Mouse (Mus musculus): Measurements from ENCODE around the gene Arhgef9. TPM values are rescaled to one million over a fixed set of nuclear protein-coding genes. Genes with fewer than 3 reads are reported as not detected.

The Arhgef9 gene
- polyA plus RNA-seq, 2 experiments = 0.76 to 1.1 TPM

DNA sequence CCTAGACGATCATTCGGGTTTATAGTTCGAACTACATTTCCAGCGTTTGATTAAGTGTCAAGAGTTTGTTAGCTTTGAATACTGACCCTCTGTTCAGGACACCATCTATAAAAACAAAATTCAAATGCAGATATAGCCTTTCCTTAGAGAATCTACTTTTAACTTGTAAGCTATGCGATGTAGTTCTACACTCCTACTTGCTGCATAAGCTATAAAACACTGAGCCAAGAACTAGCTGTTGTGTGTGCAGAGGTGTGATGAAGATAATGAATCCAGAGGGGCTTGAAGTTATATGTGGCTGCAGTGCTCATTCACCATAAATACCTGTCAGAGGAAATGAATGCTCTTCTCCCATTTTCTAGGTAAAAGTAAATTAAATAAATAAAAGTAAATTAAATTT, 63.2 kb downstream of the Arhgef9 start:
- H3K27me3 ChIP-seq (ENCODE audit: control insufficient read depth, insufficient read depth, low read length) = no peaks in the 10 kb centered on the region; the same call in 1 of the 2 replicates
- H3K4me3 ChIP-seq (ENCODE audit: insufficient read depth in 1 of 2, low read depth in 2 of 2, low read length in 2 of 2) = no peak overlapping the region
- no peaks in the 10 kb centered on the region for H3K36me3 ChIP-seq (replicated peaks; ENCODE audit: control insufficient read depth, insufficient read depth, low read depth)
- no peaks in the 10 kb centered on the region for H3K9me3 ChIP-seq (ENCODE audit: control insufficient read depth, low read length)
- TF ChIP-seq EP300 (IDR thresholded peaks at IDR 0.05; ENCODE audit: low read depth) (no peak), CTCF (IDR thresholded peaks at IDR 0.05; ENCODE audit: low read depth) (no peak)
- H3K4me2 ChIP-seq (ENCODE audit: low read depth) = no peak overlapping the region
- no peak overlapping the region for H3K27ac ChIP-seq
- no peaks in the 10 kb centered on the region for H3K4me1 ChIP-seq (replicated peaks; ENCODE audit: control insufficient read depth in 2 of 2, insufficient read depth in 2 of 2, low read length in 1 of 2)
- ATAC-seq (ENCODE audit: insufficient read depth) = no peak
- WGBS (ENCODE audit: insufficient replicate concordance) = 64% methylated on average over 5 of the region's 5 CpGs
- H3K9ac ChIP-seq (replicated peaks) = no peak overlapping the region
- DNase-seq (ENCODE audit: low read depth in 3 of 3, low spot score in 3 of 3) = no peak

DNA sequence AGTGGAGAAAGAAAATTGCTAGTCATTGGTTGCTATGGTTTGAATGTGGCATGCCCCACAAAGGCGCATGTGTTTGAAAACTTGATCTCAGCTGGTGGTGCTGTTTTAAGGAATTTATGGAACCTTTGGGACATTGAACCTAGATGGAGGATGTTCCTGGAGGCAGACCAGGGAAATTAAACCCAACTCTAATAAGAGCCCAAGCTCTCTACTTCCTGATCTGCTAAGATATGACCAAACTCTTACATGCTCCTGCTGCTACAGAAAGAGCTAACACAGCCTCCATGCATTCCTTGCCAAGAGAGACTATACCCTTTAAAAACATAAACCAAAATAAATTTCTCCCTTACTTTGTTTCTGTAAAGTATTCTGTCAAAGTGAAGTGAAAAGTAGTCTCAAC, 63.7 kb downstream of the Arhgef9 start:
- TF ChIP-seq EP300 (IDR thresholded peaks at IDR 0.05; ENCODE audit: low read depth) (no peak), CTCF (IDR thresholded peaks at IDR 0.05; ENCODE audit: low read depth) (no peak)
- H3K9ac ChIP-seq (replicated peaks) = no peak overlapping the region
- DNase-seq (ENCODE audit: low read depth in 3 of 3, low spot score in 3 of 3) = no peak
- H3K36me3 ChIP-seq (replicated peaks; ENCODE audit: control insufficient read depth, insufficient read depth, low read depth) = no peaks in the 10 kb centered on the region
- no peak overlapping the region for H3K4me3 ChIP-seq (ENCODE audit: insufficient read depth in 1 of 2, low read depth in 2 of 2, low read length in 2 of 2)
- H3K27me3 ChIP-seq (ENCODE audit: control insufficient read depth, insufficient read depth, low read length) = no peaks in the 10 kb centered on the region; the same call in 1 of the 2 replicates
- H3K4me2 ChIP-seq (ENCODE audit: low read depth) = no peak overlapping the region
- 72% methylated on average over 1 of the region's 1 CpGs for WGBS (ENCODE audit: insufficient replicate concordance)
- H3K27ac ChIP-seq = no peak overlapping the region
- H3K9me3 ChIP-seq (ENCODE audit: control insufficient read depth, low read length) = no peaks in the 10 kb centered on the region
- no peaks in the 10 kb centered on the region for H3K4me1 ChIP-seq (replicated peaks; ENCODE audit: control insufficient read depth in 2 of 2, insufficient read depth in 2 of 2, low read length in 1 of 2)
- no peak for ATAC-seq (ENCODE audit: insufficient read depth)

DNA sequence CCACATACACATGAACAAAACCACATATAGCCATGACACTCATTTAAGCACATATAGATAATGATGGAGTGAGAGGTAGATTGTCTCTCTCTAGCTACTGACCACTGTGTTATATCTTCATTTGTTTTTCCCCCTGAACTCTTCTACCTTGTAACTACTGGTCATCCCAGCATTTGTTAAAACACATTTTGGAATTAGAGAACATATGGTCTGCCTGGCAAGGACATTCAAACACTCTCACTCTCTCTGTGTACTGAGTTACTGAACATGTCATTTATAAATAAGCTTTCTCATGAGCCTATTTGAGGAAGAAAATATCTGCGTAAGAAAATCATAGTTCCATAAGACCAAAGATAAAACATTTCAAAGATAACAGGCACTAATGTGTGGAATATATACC, 64.9 kb downstream of the Arhgef9 start:
- Histone ChIP-seq H3K9ac (replicated peaks) (no peak overlapping the region), H3K4me2 (ENCODE audit: low read depth) (no peak overlapping the region), H3K27me3 (ENCODE audit: control insufficient read depth, insufficient read depth, low read length) (no peaks in the 10 kb centered on the region), H3K4me3 (ENCODE audit: insufficient read depth in 1 of 2, low read depth in 2 of 2, low read length in 2 of 2) (no peak overlapping the region), H3K9me3 (ENCODE audit: control insufficient read depth, low read length) (no peaks in the 10 kb centered on the region), H3K27ac (no peak overlapping the region), H3K4me1 (replicated peaks; ENCODE audit: control insufficient read depth in 2 of 2, insufficient read depth in 2 of 2, low read length in 1 of 2) (no peaks in the 10 kb centered on the region), H3K36me3 (replicated peaks; ENCODE audit: control insufficient read depth, insufficient read depth, low read depth) (no peaks in the 10 kb centered on the region)
- no peak for ATAC-seq (ENCODE audit: insufficient read depth)
- DNase-seq (ENCODE audit: low read depth in 3 of 3, low spot score in 3 of 3) = no peak
- WGBS (ENCODE audit: insufficient replicate concordance) = 71% methylated on average over 1 of the region's 1 CpGs
- TF ChIP-seq EP300 (IDR thresholded peaks at IDR 0.05; ENCODE audit: low read depth) = no peak
- TF ChIP-seq CTCF (IDR thresholded peaks at IDR 0.05; ENCODE audit: low read depth) = no peak

DNA sequence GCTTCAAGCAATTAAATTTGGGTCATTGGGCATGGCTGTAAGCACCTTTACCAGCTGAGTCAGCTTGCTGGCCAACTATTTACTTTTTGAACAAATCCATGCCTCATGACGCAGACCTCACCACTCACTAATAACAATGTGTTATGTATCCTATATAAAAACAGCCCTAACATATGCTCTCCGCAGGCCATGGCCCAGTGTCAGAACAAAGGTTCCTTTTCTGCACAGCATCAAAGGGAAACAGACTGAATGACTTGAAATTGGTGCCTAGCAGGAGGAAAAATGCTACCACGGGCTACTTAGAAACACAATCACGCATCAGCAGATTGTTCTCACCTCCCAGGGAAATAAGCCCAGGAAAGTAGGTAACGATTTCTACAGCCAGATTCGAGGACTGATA, 73.2 kb downstream of the Arhgef9 start:
- 64% methylated on average over 6 of the region's 6 CpGs for WGBS (ENCODE audit: insufficient replicate concordance)
- H3K9ac ChIP-seq (replicated peaks) = no peak overlapping the region
- H3K27me3 ChIP-seq (ENCODE audit: control insufficient read depth, insufficient read depth, low read length) = no peaks in the 10 kb centered on the region
- H3K36me3 ChIP-seq (replicated peaks; ENCODE audit: control insufficient read depth, insufficient read depth, low read depth) = no peaks in the 10 kb centered on the region
- no peak overlapping the region for H3K27ac ChIP-seq
- TF ChIP-seq CTCF (IDR thresholded peaks at IDR 0.05; ENCODE audit: low read depth) = no peak
- TF ChIP-seq EP300 (IDR thresholded peaks at IDR 0.05; ENCODE audit: low read depth) = no peak
- ATAC-seq (ENCODE audit: insufficient read depth) (no peak), DNase-seq (ENCODE audit: low read depth in 3 of 3, low spot score in 3 of 3) (no peak)
- H3K4me2 ChIP-seq (ENCODE audit: low read depth) = no peak overlapping the region
- no peak overlapping the region for H3K4me3 ChIP-seq (ENCODE audit: insufficient read depth in 1 of 2, low read depth in 2 of 2, low read length in 2 of 2)
- no peaks in the 10 kb centered on the region for H3K9me3 ChIP-seq (ENCODE audit: control insufficient read depth, low read length)
- no peaks in the 10 kb centered on the region for H3K4me1 ChIP-seq (replicated peaks; ENCODE audit: control insufficient read depth in 2 of 2, insufficient read depth in 2 of 2, low read length in 1 of 2)

DNA sequence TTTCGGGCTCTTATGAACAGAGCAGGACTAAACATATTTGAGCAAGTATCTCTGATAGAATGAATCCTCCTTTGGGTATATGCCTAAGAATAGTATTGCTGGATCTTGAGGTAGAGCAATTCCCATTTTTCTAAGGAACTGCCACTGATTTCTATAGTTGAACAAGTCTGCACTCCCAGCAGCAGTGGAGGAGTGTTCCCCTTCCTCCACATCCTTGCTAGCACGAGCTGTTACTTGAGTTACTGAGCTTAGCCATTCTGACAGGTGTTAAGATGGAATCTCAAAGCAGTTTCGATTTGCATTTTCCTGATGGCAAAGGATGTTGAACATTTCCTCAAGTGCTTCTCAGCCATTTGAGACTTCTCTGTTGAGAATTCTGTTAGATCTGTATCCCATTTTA, 92.3 kb downstream of the Arhgef9 start:
- 57% methylated on average over 3 of the region's 3 CpGs for WGBS (ENCODE audit: insufficient replicate concordance)
- H3K4me2 ChIP-seq (ENCODE audit: low read depth) = no peak overlapping the region
- no peak overlapping the region for H3K27ac ChIP-seq
- H3K36me3 ChIP-seq (replicated peaks; ENCODE audit: control insufficient read depth, insufficient read depth, low read depth) = no peaks in the 10 kb centered on the region
- H3K4me1 ChIP-seq (replicated peaks; ENCODE audit: control insufficient read depth in 2 of 2, insufficient read depth in 2 of 2, low read length in 1 of 2) = 0 out of 4 replicates have a peak, but pooled peaks cover 0 to 2% of the 10 kb centered on the region in 2 experiments
- DNase-seq (ENCODE audit: low read depth in 3 of 3, low spot score in 3 of 3) (no peak), ATAC-seq (ENCODE audit: insufficient read depth) (no peak)
- no peaks in the 10 kb centered on the region for H3K9me3 ChIP-seq (ENCODE audit: control insufficient read depth, low read length)
- no peak overlapping the region for H3K9ac ChIP-seq (replicated peaks)
- H3K27me3 ChIP-seq (ENCODE audit: control insufficient read depth, insufficient read depth, low read length) = no peaks in the 10 kb centered on the region
- TF ChIP-seq CTCF (IDR thresholded peaks at IDR 0.05; ENCODE audit: low read depth) = no peak
- no peak for TF ChIP-seq EP300 (IDR thresholded peaks at IDR 0.05; ENCODE audit: low read depth)
- no peak overlapping the region for H3K4me3 ChIP-seq (ENCODE audit: insufficient read depth in 1 of 2, low read depth in 2 of 2, low read length in 2 of 2)
